Mouse (Mus musculus) G1E (cell line): ENCODE measurements around the gene Smox.

Experiments used
- CTCF ChIP-seq: IDR thresholded peaks from 2 replicates; pipeline ENCODE4 v1.5.1; 2012; ENCODE audit warnings: low read depth, low read length, inconsistent platforms, mixed read lengths
- GATA1 ChIP-seq: IDR thresholded peaks from 2 replicates; pipeline ENCODE4 v1.6.1; 2012; ENCODE audit warnings: borderline replicate concordance, low read length, inconsistent platforms, mixed read lengths
- GATA2 ChIP-seq: IDR thresholded peaks from 2 replicates; pipeline ENCODE4 v1.6.1; 2012; ENCODE audit warnings: low read depth, low read length, inconsistent platforms, borderline replicate concordance
- POLR2AphosphoS5 ChIP-seq: IDR thresholded peaks from 2 replicates; pipeline ENCODE4 v1.6.1; 2012; ENCODE audit warnings: low read depth, low read length, inconsistent platforms; ENCODE audit not compliant: insufficient replicate concordance
- TAL1 ChIP-seq: conservative IDR thresholded peaks from 2 replicates; pipeline ENCODE4 v1.6.1; 2012; ENCODE audit warnings: low read depth, low read length, inconsistent platforms, mixed read lengths

DNA sequence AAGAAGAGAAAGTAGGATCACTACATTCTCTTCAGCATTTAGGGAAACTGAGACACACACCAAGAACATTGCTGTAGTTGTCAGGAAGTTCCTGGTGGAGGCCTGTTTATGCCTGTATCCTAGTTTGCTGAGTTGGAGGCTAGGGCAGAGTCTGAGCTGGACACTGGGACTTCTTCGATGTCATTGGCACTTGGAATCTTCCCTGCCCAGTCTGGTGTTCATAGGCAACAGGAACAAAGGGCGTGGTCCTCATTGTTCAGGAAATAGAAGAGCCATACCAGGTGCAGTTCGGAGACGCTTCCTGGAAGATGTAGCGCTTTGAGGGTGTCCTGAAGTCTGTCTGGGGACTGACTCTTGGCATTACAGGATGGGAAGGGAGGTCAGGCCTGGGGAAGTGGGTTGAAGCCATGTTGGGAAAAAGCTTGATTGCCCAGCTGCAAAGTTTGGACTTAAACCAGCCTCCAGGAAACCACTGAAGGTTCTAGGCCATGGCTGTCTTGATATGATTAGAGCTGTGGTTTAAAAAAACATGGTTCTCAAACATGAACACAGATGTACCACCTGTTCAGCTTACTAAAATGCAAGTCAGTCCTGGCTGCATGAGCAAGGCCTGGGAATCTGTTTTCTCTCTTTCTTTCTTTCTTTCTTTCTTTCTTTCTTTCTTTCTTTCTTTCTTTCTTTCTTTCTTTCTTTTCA lies 5.0 kb downstream of the Smox start:
- TF ChIP-seq CTCF (no peak), GATA2 (no peak), TAL1 (no peak), GATA1 (no peak), POLR2AphosphoS5 (no peak)
